Mouse (Mus musculus) olfactory bulb, adult 2 months (tissue): ENCODE data around the gene AC131692.1.

Experiments used
- CTCF ChIP-seq: fragments of 200-500 bp; IDR thresholded peaks from 2 replicates; pipeline ENCODE4 v1.5.1; 2012; ENCODE audit warnings: low read depth, mild to moderate bottlenecking, low read length, moderate library complexity; ENCODE audit not compliant: insufficient read depth
- POLR2A ChIP-seq: fragments of 200-500 bp; IDR thresholded peaks from 2 replicates; pipeline ENCODE4 v1.6.1; 2012; ENCODE audit warnings: mild to moderate bottlenecking, low read depth, low read length, moderate library complexity; ENCODE audit not compliant: insufficient read depth

GRCm38 (mm10) chr19:6070571-6071250 lies 23.5 kb upstream of the AC131692.1 start:
- no peak for TF ChIP-seq POLR2A
- no peak for TF ChIP-seq CTCF
